15 mouse cellular contexts compared by ENCODE assay signal in the genomic region with DNA sequence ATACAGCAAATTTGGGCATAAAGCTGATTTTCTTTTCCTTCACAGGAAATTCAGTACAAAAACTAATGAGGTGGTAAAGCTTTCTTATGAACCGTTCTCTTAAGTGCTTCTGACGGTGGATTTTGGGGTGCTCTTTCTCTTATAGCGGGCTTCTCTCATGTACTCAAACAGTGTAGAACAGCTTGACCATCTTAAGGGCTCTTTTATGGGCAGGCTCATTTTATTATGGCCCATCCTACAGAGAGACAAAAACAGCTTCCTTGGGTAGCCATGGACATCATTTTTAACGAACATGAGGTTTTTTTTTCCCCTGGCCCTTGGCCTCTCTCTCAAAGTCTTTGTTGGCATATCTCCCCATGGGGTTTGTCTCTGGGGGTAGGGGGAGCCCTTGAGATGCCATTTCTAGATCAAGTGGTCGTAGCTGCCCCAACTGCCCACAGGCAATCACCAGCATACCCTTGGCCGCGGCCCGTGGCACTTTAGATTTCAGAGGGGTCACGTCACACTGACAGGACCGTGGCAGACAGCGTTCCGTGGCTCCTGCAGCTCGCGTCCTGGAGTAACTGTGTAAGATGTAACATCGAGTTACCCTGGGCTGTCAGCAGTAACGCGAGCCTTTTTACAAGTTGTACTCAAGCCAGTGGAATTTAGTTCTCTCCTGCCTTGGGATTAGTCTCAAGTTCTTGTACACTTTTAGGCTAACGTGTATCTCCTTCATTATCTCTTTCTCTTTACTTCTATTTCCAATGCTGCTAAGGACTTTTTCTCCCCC. TPM values are rescaled to one million over a fixed set of nuclear protein-coding genes. Genes with fewer than 3 reads are reported as not detected.
DNase-seq lines count a peak whose midpoint lies in the region; ATAC-seq and TF ChIP-seq lines count a peak whose summit lies in the region.
"Had no signal": no experiment of that assay in that cellular context is flagged by ENCODE, and none has a peak within 500 bp of the region (broad histone marks: within the 10 kb centered on the region; RNA-seq: fewer than 3 reads in every experiment).

No protein-coding gene starts in this region.

- TF ChIP-seq CTCF in heart, adult 2 months (IDR thresholded peaks at IDR 0.05), result no peak

- H3K36me3 ChIP-seq in heart, adult 2 months (ENCODE audit: control insufficient read depth, insufficient read depth, low read length), result no peaks in the 10 kb centered on the region
- peaks cover 11% of the 10 kb centered on the region; the same call in 1 of the 2 replicates for H3K36me3 ChIP-seq in limb, embryonic 12.5 days
- H3K36me3 ChIP-seq: liver, embryonic 15.5 days had no signal

- no peak overlapping the region for H3K9ac ChIP-seq in heart, adult 2 months (ENCODE audit: low read depth, low read length)
- no peak overlapping the region for H3K9ac ChIP-seq in limb, embryonic 12.5 days (replicated peaks)
- H3K9ac ChIP-seq: forebrain, postnatal 0 days; liver, embryonic 15.5 days had no signal

- no peaks in the 10 kb centered on the region for H3K79me2 ChIP-seq in heart, adult 2 months (replicated peaks; ENCODE audit: control insufficient read depth, insufficient read depth, low read length)

- ATAC-seq in limb, embryonic 12.5 days (ENCODE audit: insufficient number of reproducible peaks, insufficient read depth, low FRiP score, low TSS enrichment, low read depth), result no peak
- ATAC-seq: forebrain, postnatal 0 days had no signal

- no peaks in the 10 kb centered on the region for H3K27me3 ChIP-seq in heart, adult 2 months (ENCODE audit: control insufficient read depth, insufficient read depth, low read length)
- H3K27me3 ChIP-seq in limb, embryonic 12.5 days, result no peaks in the 10 kb centered on the region
- H3K27me3 ChIP-seq: liver, embryonic 15.5 days had no signal

- H3K27ac ChIP-seq in heart, adult 2 months, result no peak overlapping the region
- peak overlapping the region; percentile 45; the same call in 1 of the 2 replicates for H3K27ac ChIP-seq in limb, embryonic 12.5 days
- H3K27ac ChIP-seq: liver, embryonic 15.5 days; midbrain, embryonic 10.5 days had no signal

- DNase-seq in heart, postnatal 4 days, result peak; percentile 35
- no peak for DNase-seq in heart, adult 2 months
- DNase-seq in 3T3-L1 (ENCODE audit: low read depth, low spot score) (peak; percentile 40), adipocyte (ENCODE audit: low spot score) (peak; percentile 24)
- DNase-seq in thymus, postnatal 0 days (ENCODE audit: low spot score), result no peak
- DNase-seq in frontal cortex, postnatal 36 days (ENCODE audit: low spot score in 2 of 2), result no peak
- DNase-seq in kidney, postnatal 36 days, result no peak
- DNase-seq: adrenal gland, adult 8-10 months; cerebellum, postnatal 10 days; forebrain, postnatal 0 days; spleen, adult 18-20 months; thymus, adult 18-20 months had no signal

- 74% methylated on average over 18 of the region's 18 CpGs for WGBS in heart, adult 2 months
- WGBS in limb, embryonic 12.5 days, result 68% methylated on average over 18 of the region's 18 CpGs

- H3K4me1 ChIP-seq in heart, adult 2 months (ENCODE audit: control insufficient read depth, insufficient read depth, low read length), result peaks cover 6% of the 10 kb centered on the region
- H3K4me1 ChIP-seq in limb, embryonic 12.5 days (replicated peaks), result peaks cover 9% of the 10 kb centered on the region
- H3K4me1 ChIP-seq: liver, embryonic 15.5 days; midbrain, embryonic 10.5 days had no signal

- H3K4me2 ChIP-seq in limb, embryonic 12.5 days, result no peak overlapping the region
- H3K4me2 ChIP-seq: liver, embryonic 15.5 days had no signal

- intact Hi-C loops in heart, adult 2 months (cut with DNase I), result no loop called here

- TF ChIP-seq EP300 in heart, adult 2 months (IDR thresholded peaks at IDR 0.05; ENCODE audit: insufficient read depth, low read depth, low read length), result no peak

- no peak for TF ChIP-seq POLR2A in heart, adult 2 months (IDR thresholded peaks at IDR 0.05; ENCODE audit: insufficient read depth, low read depth, low read length)

- H3K4me3 ChIP-seq in heart, adult 2 months, result no peak overlapping the region
- H3K4me3 ChIP-seq in limb, embryonic 12.5 days (replicated peaks), result no peak overlapping the region
- H3K4me3 ChIP-seq: liver, embryonic 15.5 days; midbrain, embryonic 10.5 days had no signal

- no peaks in the 10 kb centered on the region for H3K9me3 ChIP-seq in limb, embryonic 12.5 days
- H3K9me3 ChIP-seq: liver, embryonic 15.5 days; midbrain, embryonic 10.5 days had no signal

RNA-seq across cellular contexts. Expression of a gene that starts 24.5 kb away (rescaled TPM):
- 1 to 10 TPM; 4.0 to 4.5 TPM for total RNA-seq in heart, postnatal 4 days (2021)
- total RNA-seq in heart, adult 2 months (2021), result under 1 TPM; 0.14 to 0.16 TPM
- 0.08 and 0.09 TPM in 2 replicates for polyA plus RNA-seq in heart, adult 2 months (2012; rRNA removed)
- polyA plus RNA-seq in limb, embryonic 12.5 days (2016; fragmentation: Nextera tagmentation; extraction: Ambion mirVana), result 13.2 and 14.6 TPM in 2 replicates
- polyA plus RNA-seq in thymus, postnatal 0 days (2015; fragmentation: Nextera tagmentation; extraction: Ambion mirVana), result 13.6 and 16.0 TPM in 2 replicates

Comparison
In these comparisons a context has a peak if more than half of its experiments do, and no peak if none do; other contexts are left out.
1. DNase-seq: peak in heart, postnatal 4 days (single experiment), 3T3-L1 (single experiment) and adipocyte (single experiment); none in heart, adult 2 months (0 of 2), thymus, postnatal 0 days (single experiment), frontal cortex, postnatal 36 days (0 of 2) and kidney, postnatal 36 days (0 of 2).
2. RNA of a gene that starts 24.5 kb away (polyA plus RNA-seq): 13.6 to 16.0 TPM in thymus, postnatal 0 days and 13.2 to 14.6 TPM in limb, embryonic 12.5 days; 0.08 to 0.09 TPM in heart, adult 2 months; every median in the first group is over 10 times any median in the second.